8 mouse cellular contexts compared by ENCODE assay signal in the genomic region with DNA sequence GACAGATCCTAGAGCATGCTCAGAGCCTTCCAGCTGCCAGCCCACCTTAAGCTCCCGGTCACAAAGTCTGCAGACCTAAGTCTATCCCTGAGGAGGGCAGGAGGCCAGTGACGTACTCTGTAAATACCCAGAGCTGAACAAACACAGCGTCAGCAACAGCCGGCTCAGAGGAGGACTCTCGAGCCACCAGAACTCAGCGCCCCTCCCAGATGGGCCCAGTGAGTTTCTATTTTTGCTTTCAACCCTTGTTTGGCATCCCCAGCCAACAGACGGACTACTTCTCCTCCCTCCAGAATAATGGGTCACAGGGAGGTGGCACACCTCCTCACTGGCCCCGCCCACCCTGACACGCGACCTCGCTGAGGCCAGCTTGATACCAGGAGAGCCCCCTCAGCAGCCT. TPM values are rescaled to one million over a fixed set of nuclear protein-coding genes. Genes with fewer than 3 reads are reported as not detected.
DNase-seq lines count a peak whose midpoint lies in the region; ATAC-seq and TF ChIP-seq lines count a peak whose summit lies in the region.

No protein-coding gene starts in this region.

- ATAC-seq in kidney, embryonic 16.5 days (ENCODE audit: low FRiP score, low TSS enrichment) = no peak
- ATAC-seq in CD4-positive, CD25-positive, alpha-beta regulatory T cell, adult 4 months = no peak

- H3K4me1 ChIP-seq in kidney, adult 2 months (ENCODE audit: control insufficient read depth, insufficient read depth, low read length) = peaks cover 3% of the 10 kb centered on the region; the same call in 1 of the 2 replicates
- H3K4me1 ChIP-seq in kidney, embryonic 16.5 days (ENCODE audit: insufficient read depth, low read length) = peaks cover 10% of the 10 kb centered on the region

- H3K27ac ChIP-seq in kidney, adult 2 months (ENCODE audit: insufficient read depth, low read depth, low read length) = peak overlapping the region; percentile 18; the same call in 1 of the 2 replicates
- H3K27ac ChIP-seq in kidney, embryonic 16.5 days (ENCODE audit: low read length) = no peak overlapping the region

- no peaks in the 10 kb centered on the region for H3K9me3 ChIP-seq in kidney, embryonic 16.5 days (ENCODE audit: low read length)

- TF ChIP-seq CTCF in kidney, adult 2 months (conservative IDR thresholded peaks at IDR 0.05; ENCODE audit: insufficient read depth, insufficient read length, low read depth, low read length) = no peak

- peak; percentile 31 for DNase-seq in kidney, adult 2 months
- peak; percentile 90 for DNase-seq in cerebellum, adult 11-12 months
- peak; percentile 98 for DNase-seq in heart, adult 11 months
- peak; percentile 20 to 70 for DNase-seq in left cerebral cortex, postnatal 25 days (ENCODE audit: low spot score in 2 of 2)
- DNase-seq in skeletal muscle tissue, adult 2 months (ENCODE audit: low read depth, low spot score) = peak; percentile 80
- no peak for DNase-seq in layer of hippocampus, postnatal 36 days

- TF ChIP-seq POLR2A in kidney, adult 2 months (IDR thresholded peaks at IDR 0.05; ENCODE audit: low read depth, low read length) = no peak

- H3K36me3 ChIP-seq in kidney, adult 2 months (ENCODE audit: control insufficient read depth, insufficient read depth, low read length) = no peaks in the 10 kb centered on the region
- no peaks in the 10 kb centered on the region for H3K36me3 ChIP-seq in kidney, embryonic 16.5 days (ENCODE audit: insufficient read depth, low read length)

- 15% methylated on average over 11 of the region's 11 CpGs for WGBS in kidney, adult 2 months
- WGBS in kidney, embryonic 16.5 days = 8% methylated on average over 11 of the region's 11 CpGs

- no peak overlapping the region for H3K9ac ChIP-seq in kidney, embryonic 16.5 days (replicated peaks; ENCODE audit: low read length)

- no peak overlapping the region for H3K4me2 ChIP-seq in kidney, embryonic 16.5 days (replicated peaks; ENCODE audit: low read depth, low read length)

- no peaks in the 10 kb centered on the region for H3K27me3 ChIP-seq in kidney, adult 2 months (replicated peaks; ENCODE audit: control insufficient read depth, insufficient read depth, low read length)
- H3K27me3 ChIP-seq in kidney, embryonic 16.5 days (ENCODE audit: insufficient read depth, low read length) = peaks cover 29% of the 10 kb centered on the region

- no peak overlapping the region for H3K4me3 ChIP-seq in kidney, adult 2 months (ENCODE audit: insufficient read depth, low read depth, low read length)
- H3K4me3 ChIP-seq in kidney, embryonic 16.5 days (ENCODE audit: low read length) = no peak overlapping the region

- intact Hi-C loops in left cerebral cortex, postnatal 25 days (cut with DNase I) = loop anchor here (2.0 kb wide), 1 partner anchor 45 kb away; no protein-coding TSS in a partner anchor

RNA-seq across cellular contexts. Expression of a gene that starts 5.6 kb away (rescaled TPM):
- 4.7 and 5.5 TPM in 2 replicates for polyA plus RNA-seq in kidney, adult 2 months (2012; rRNA removed)
- polyA plus RNA-seq in kidney, embryonic 16.5 days (2015; fragmentation: Nextera tagmentation; extraction: Ambion mirVana) = 0.15 and 0.16 TPM in 2 replicates
- total RNA-seq in left cerebral cortex, postnatal 25 days (2021) = 10 to 100 TPM; 72.4 to 78.6 TPM
- under 1 TPM in 1 of 2 experiments, not detected in 1; 0.11 TPM for polyA plus RNA-seq in CD4-positive, CD25-positive, alpha-beta regulatory T cell, adult 4 months (2017; shearing (Covaris generic))
- total RNA-seq in layer of hippocampus, postnatal 36 days (2021) = 10 to 100 TPM; 26.0 to 27.9 TPM

Comparison
In these comparisons a context has a peak if more than half of its experiments do, and no peak if none do; other contexts are left out.
1. DNase-seq: peak in kidney, adult 2 months (single experiment), cerebellum, adult 11-12 months (single experiment), heart, adult 11 months (single experiment), left cerebral cortex, postnatal 25 days (2 of 2) and skeletal muscle tissue, adult 2 months (single experiment); none in layer of hippocampus, postnatal 36 days (0 of 2).